Mouse (Mus musculus): ENCODE data around the gene Cep112. TPM values are rescaled to one million over a fixed set of nuclear protein-coding genes. Genes with fewer than 3 reads are reported as not detected.
A peak's percentile ranks its signal among the peaks of the same experiment; 100 is the strongest.
"Not testable (repeated sequence)": the region's sequence is repeated elsewhere in the genome, so short reads cannot be mapped to it uniquely, and the experiment has no call there.

Cep112 gene
- polyA plus RNA-seq, 1 experiment from 2014 or later = 8.8 TPM

DNA sequence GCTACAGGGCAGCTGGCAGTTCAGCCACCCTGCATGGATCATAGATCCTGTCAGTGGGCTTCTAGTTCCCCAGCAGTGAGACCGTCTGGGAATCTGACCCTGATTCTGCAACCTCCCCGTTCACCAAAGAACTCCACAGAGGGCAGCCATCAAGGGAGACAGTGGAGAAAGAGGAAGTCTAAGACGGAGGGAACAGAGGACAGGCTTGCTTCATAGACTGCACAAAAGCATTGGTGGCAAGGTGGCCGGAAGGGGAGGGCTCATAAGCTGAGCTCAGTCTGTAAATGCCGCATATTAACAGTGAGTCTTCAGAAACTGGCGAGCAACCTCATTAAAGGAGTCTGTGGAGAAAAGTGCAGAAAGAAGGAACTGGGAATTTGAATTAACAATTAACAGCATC is 437.4 kb downstream of the Cep112 start:
- no peak overlapping the region for H3K4me2 ChIP-seq (ENCODE audit: low read length)
- no peaks in the 10 kb centered on the region for H3K27me3 ChIP-seq (ENCODE audit: insufficient read depth, low read length)
- no peaks in the 10 kb centered on the region for H3K36me3 ChIP-seq (ENCODE audit: insufficient read depth, low read length)
- H3K4me1 ChIP-seq (replicated peaks; ENCODE audit: insufficient read depth, low read length) = no peaks in the 10 kb centered on the region
- no peak for DNase-seq (ENCODE audit: low spot score)
- H3K9me3 ChIP-seq (replicated peaks; ENCODE audit: low read length) = no peaks in the 10 kb centered on the region
- no peak overlapping the region for H3K27ac ChIP-seq
- WGBS = 40% methylated on average over 6 of the region's 6 CpGs
- no peak for ATAC-seq (replicated peaks; ENCODE audit: low FRiP score, low read depth)
- no peak for TF ChIP-seq CTCF (IDR thresholded peaks at IDR 0.05; ENCODE audit: low read depth)
- no peak overlapping the region for H3K9ac ChIP-seq (ENCODE audit: low read depth, low read length)
- no peak overlapping the region for H3K4me3 ChIP-seq (replicated peaks; ENCODE audit: low read depth, low read length)

- Histone ChIP-seq H3K27ac (no peak overlapping the region), H3K36me3 (ENCODE audit: insufficient read depth, low read length) (no peaks in the 10 kb centered on the region), H3K4me3 (replicated peaks; ENCODE audit: low read depth, low read length) (no peak overlapping the region), H3K4me2 (ENCODE audit: low read length) (no peak overlapping the region), H3K9me3 (replicated peaks; ENCODE audit: low read length) (no peaks in the 10 kb centered on the region), H3K27me3 (ENCODE audit: insufficient read depth, low read length) (no peaks in the 10 kb centered on the region), H3K4me1 (replicated peaks; ENCODE audit: insufficient read depth, low read length) (no peaks in the 10 kb centered on the region), H3K9ac (ENCODE audit: low read depth, low read length) (no peak overlapping the region)
- no peak for TF ChIP-seq CTCF (IDR thresholded peaks at IDR 0.05; ENCODE audit: low read depth)
- 26% methylated on average over 8 of the region's 8 CpGs for WGBS
- DNase-seq (ENCODE audit: low spot score) (no peak), ATAC-seq (replicated peaks; ENCODE audit: low FRiP score, low read depth) (no peak)
These were observed 440.8 kb downstream of the Cep112 start for GRCm38 (mm10) chr11:108865746-108866145.

DNA sequence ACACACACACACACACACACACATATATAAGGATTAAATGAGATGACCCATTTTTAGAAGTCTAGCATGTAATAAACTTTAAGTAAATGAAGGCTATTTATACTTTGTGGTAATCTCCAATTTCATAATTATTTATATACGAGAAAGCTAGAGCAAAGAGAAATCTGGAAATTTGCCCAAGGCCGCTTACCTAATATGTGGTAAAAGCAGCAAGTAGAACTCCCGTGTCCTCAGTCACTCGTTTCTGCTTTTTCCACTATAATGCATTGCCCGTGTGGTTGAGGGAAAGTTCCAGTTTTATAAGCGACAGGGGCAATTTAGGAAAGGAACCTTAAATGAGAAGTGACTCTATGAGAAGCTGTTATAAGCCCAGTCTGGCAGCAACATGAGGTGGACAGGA is 442.5 kb downstream of the Cep112 start:
- Histone ChIP-seq H3K27me3 (ENCODE audit: insufficient read depth, low read length) (no peaks in the 10 kb centered on the region), H3K4me3 (replicated peaks; ENCODE audit: low read depth, low read length) (no peak overlapping the region), H3K9me3 (replicated peaks; ENCODE audit: low read length) (no peaks in the 10 kb centered on the region), H3K9ac (ENCODE audit: low read depth, low read length) (no peak overlapping the region), H3K4me1 (replicated peaks; ENCODE audit: insufficient read depth, low read length) (no peaks in the 10 kb centered on the region), H3K36me3 (ENCODE audit: insufficient read depth, low read length) (no peaks in the 10 kb centered on the region), H3K4me2 (ENCODE audit: low read length) (no peak overlapping the region), H3K27ac (no peak overlapping the region)
- DNase-seq (ENCODE audit: low spot score) (no peak), ATAC-seq (replicated peaks; ENCODE audit: low FRiP score, low read depth) (no peak)
- TF ChIP-seq CTCF (IDR thresholded peaks at IDR 0.05; ENCODE audit: low read depth) = no peak
- 69% methylated on average over 6 of the region's 6 CpGs for WGBS

GRCm38 (mm10) chr11:108871284-108871683 is 446.3 kb downstream of the Cep112 start:
- not testable (repeated sequence) for H3K27ac ChIP-seq; H3K4me2 ChIP-seq (ENCODE audit: low read length); H3K4me3 ChIP-seq (replicated peaks; ENCODE audit: low read depth, low read length); ATAC-seq (replicated peaks; ENCODE audit: low FRiP score, low read depth); H3K9me3 ChIP-seq (replicated peaks; ENCODE audit: low read length); H3K27me3 ChIP-seq (ENCODE audit: insufficient read depth, low read length); H3K9ac ChIP-seq (ENCODE audit: low read depth, low read length); H3K36me3 ChIP-seq (ENCODE audit: insufficient read depth, low read length); H3K4me1 ChIP-seq (replicated peaks; ENCODE audit: insufficient read depth, low read length); DNase-seq (ENCODE audit: low spot score)
- WGBS = 92% methylated on average over 1 of the region's 1 CpGs

DNA sequence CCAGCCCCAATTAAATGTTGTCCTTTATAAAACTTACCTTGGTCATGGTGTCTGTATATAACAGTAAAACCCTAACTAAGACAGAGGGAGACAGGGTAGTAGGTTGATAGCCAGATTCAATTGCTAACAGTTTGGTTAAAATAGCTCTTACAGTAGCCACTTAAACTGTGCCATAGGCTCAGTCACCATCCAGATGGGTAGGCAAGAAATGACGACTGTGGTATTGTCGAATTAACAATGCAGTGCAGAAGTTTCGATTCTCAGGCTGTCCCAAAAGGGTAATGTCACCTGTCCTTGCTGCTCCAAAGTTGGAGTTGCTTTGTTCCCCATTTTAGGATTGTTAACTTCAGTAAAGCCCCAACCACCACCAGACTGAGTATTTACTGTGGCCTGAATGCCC is 446.8 kb downstream of the Cep112 start:
- DNase-seq (ENCODE audit: low spot score) (no peak), ATAC-seq (replicated peaks; ENCODE audit: low FRiP score, low read depth) (no peak)
- no peaks in the 10 kb centered on the region for H3K36me3 ChIP-seq (ENCODE audit: insufficient read depth, low read length)
- no peaks in the 10 kb centered on the region for H3K9me3 ChIP-seq (replicated peaks; ENCODE audit: low read length)
- 84% methylated on average over 3 of the region's 3 CpGs for WGBS
- no peak overlapping the region for H3K27ac ChIP-seq
- no peak overlapping the region for H3K9ac ChIP-seq (ENCODE audit: low read depth, low read length)
- no peak overlapping the region for H3K4me3 ChIP-seq (replicated peaks; ENCODE audit: low read depth, low read length)
- H3K4me2 ChIP-seq (ENCODE audit: low read length) = no peak overlapping the region
- no peaks in the 10 kb centered on the region for H3K27me3 ChIP-seq (ENCODE audit: insufficient read depth, low read length)
- H3K4me1 ChIP-seq (replicated peaks; ENCODE audit: insufficient read depth, low read length) = no peaks in the 10 kb centered on the region
- no peak for TF ChIP-seq CTCF (IDR thresholded peaks at IDR 0.05; ENCODE audit: low read depth)

- 0 out of 2 replicates have a peak, but pooled peaks have one; percentile 36 for ATAC-seq (replicated peaks; ENCODE audit: low FRiP score, low read depth)
These were observed 451.7 kb downstream of the Cep112 start for GRCm38 (mm10) chr11:108876633-108877205.

DNA sequence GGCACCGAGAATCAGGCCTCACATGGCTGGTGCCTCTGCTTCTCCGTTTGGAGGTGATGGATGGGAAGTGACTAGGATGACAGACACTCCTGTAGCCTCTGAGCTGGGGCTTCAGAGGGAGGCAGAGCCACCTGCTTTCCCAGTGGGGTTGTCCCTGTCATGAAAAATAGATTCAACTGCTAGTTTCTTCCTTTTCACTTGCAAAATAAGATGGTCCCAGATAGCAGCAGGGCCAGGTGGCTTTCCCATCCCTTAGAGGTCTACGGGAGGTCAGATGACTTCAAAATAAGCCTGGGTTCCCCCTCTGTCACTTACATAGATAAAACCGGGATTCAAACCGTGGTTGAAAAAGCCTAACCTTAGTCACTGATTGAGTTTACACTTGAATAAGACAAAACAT is 452.5 kb downstream of the Cep112 start:
- ATAC-seq (replicated peaks; ENCODE audit: low FRiP score, low read depth) (no peak), DNase-seq (ENCODE audit: low spot score) (no peak)
- Histone ChIP-seq H3K4me2 (ENCODE audit: low read length) (no peak overlapping the region), H3K27me3 (ENCODE audit: insufficient read depth, low read length) (no peaks in the 10 kb centered on the region), H3K27ac (no peak overlapping the region), H3K36me3 (ENCODE audit: insufficient read depth, low read length) (no peaks in the 10 kb centered on the region), H3K4me3 (replicated peaks; ENCODE audit: low read depth, low read length) (no peak overlapping the region), H3K4me1 (replicated peaks; ENCODE audit: insufficient read depth, low read length) (peaks cover 3% of the 10 kb centered on the region; the same call in 1 of the 2 replicates), H3K9ac (ENCODE audit: low read depth, low read length) (no peak overlapping the region), H3K9me3 (replicated peaks; ENCODE audit: low read length) (no peaks in the 10 kb centered on the region)
- TF ChIP-seq CTCF (IDR thresholded peaks at IDR 0.05; ENCODE audit: low read depth) = no peak
- 75% methylated on average over 5 of the region's 5 CpGs for WGBS

More at GRCm38 (mm10) chr11:108876633-108877205, 451.7 kb downstream of the Cep112 start:
- H3K4me1 ChIP-seq (replicated peaks; ENCODE audit: insufficient read depth, low read length) = peaks cover 3% of the 10 kb centered on the region; the same call in 1 of the 2 replicates
- no peaks in the 10 kb centered on the region for H3K9me3 ChIP-seq (replicated peaks; ENCODE audit: low read length)
- H3K9ac ChIP-seq (ENCODE audit: low read depth, low read length) = no peak overlapping the region
- WGBS = 48% methylated on average over 7 of the region's 7 CpGs
- peak; percentile 79 for DNase-seq (ENCODE audit: low spot score)
- no peak for TF ChIP-seq CTCF (IDR thresholded peaks at IDR 0.05; ENCODE audit: low read depth)
- no peak overlapping the region for H3K4me3 ChIP-seq (replicated peaks; ENCODE audit: low read depth, low read length)
- no peaks in the 10 kb centered on the region for H3K36me3 ChIP-seq (ENCODE audit: insufficient read depth, low read length)
- no peak overlapping the region for H3K27ac ChIP-seq
- no peaks in the 10 kb centered on the region for H3K27me3 ChIP-seq (ENCODE audit: insufficient read depth, low read length)
- H3K4me2 ChIP-seq (ENCODE audit: low read length) = no peak overlapping the region
